Mouse (Mus musculus): Measurements from ENCODE around the gene 4932438H23Rik. TPM values are rescaled to one million over a fixed set of nuclear protein-coding genes. Genes with fewer than 3 reads are reported as not detected.

4932438H23Rik gene
- polyA plus RNA-seq, 1 experiment, result not detected

DNA sequence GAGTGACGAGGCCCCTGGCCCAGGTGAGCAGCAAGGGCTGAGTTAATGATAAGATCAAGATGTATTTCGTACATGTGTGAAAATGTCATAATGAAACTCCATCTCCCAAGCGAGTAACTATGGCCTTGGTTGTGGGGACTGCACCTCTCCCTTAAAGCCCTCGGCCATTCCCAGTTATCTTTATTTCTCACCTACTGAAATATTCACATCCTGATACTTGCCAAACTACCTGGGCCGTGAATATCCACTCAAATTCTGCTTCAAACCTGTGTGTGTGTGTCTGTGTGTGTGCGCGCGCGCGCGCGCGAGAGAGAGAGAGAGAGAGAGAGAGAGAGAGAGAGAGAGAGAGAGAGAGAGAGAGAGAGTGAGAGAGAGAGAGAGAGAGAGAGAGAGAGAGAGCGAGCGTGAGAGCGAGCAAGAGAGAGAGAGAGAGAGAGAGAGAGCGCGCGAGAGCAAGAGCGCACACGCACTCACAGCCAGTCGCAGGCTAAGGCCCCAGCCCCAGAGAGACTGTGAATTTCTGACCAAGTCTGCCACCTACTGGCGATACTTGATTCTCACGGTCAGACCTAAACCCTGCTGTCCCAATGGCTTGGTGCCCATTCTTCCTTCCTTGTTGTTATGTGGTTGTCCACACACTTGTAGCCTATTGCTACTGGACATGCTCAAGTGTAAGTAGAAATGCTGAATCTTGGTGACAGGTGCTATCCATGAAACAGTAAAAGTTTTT lies 21.6 kb downstream of the 4932438H23Rik start:
- Histone ChIP-seq H3K4me3 (ENCODE audit: extremely low read depth, insufficient read depth, insufficient read length) (no peak overlapping the region), H3K27me3 (ENCODE audit: control insufficient read depth, insufficient read depth, low read length) (no peaks in the 10 kb centered on the region), H3K36me3 (ENCODE audit: control insufficient read depth, insufficient read depth, low read length) (no peaks in the 10 kb centered on the region), H3K4me1 (ENCODE audit: control insufficient read depth, insufficient read depth, insufficient read length) (no peaks in the 10 kb centered on the region), H3K27ac (ENCODE audit: insufficient read depth, low read length) (no peak overlapping the region)
- TF ChIP-seq CTCF (IDR thresholded peaks at IDR 0.05; ENCODE audit: extremely low read depth, insufficient read depth, insufficient read length, insufficient replicate concordance), result peak; percentile 75; the same call in 1 of the 2 replicates
- TF ChIP-seq POLR2A (IDR thresholded peaks at IDR 0.05; ENCODE audit: low read depth, low read length), result no peak
- WGBS, result 40% methylated on average over 24 of the region's 24 CpGs
- peak; percentile 67 to 79 for DNase-seq (ENCODE audit: low read depth in 1 of 2, low spot score in 2 of 2)

DNA sequence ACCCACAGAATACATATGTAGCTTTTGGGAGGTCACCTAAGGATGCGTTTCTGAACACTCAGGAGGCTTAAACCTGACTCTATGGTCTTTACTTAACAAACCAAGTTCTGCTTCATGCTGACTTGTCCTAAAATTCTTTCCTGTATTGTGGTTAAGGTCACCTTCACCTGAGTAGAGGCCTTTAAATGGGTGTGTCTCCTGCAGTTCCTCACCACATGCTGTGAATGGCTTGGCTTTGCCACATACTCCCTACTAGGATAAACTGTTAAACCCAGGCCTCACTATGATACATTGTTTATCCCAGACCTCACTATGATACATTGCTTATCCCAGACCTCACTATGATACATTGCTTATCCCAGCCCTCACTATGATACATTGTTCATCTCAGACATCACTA lies 22.7 kb downstream of the 4932438H23Rik start:
- H3K4me1 ChIP-seq (ENCODE audit: control insufficient read depth, insufficient read depth, insufficient read length), result no peaks in the 10 kb centered on the region
- no peak for TF ChIP-seq POLR2A (IDR thresholded peaks at IDR 0.05; ENCODE audit: low read depth, low read length)
- TF ChIP-seq CTCF (IDR thresholded peaks at IDR 0.05; ENCODE audit: extremely low read depth, insufficient read depth, insufficient read length, insufficient replicate concordance), result no peak
- 81% methylated on average over 1 of the region's 1 CpGs for WGBS

DNA sequence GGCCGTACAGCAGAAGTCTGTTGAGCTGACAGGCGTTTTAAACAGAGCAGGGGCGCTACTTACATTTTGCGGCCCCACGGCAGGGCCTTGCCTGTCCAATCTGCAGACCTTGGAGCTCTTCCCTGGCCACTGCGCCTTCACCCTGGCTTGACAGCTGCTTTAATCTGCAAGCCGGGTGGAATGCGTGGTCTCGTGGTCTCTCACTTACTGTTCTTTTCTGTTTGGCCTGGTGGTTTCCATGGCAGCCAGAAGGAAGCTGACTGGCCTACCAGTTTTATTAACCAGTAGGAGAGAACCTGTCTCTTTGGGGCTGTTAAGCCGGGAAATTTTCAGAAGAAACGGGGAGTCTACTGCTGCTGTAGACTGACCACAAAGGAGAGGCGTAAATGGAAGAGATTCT lies 26.0 kb downstream of the 4932438H23Rik start:
- H3K4me3 ChIP-seq (ENCODE audit: extremely low read depth, insufficient read depth, insufficient read length), result no peak overlapping the region
- DNase-seq (ENCODE audit: low read depth in 1 of 2, low spot score in 2 of 2), result no peak
- H3K27ac ChIP-seq (ENCODE audit: insufficient read depth, low read length), result no peak overlapping the region
- no peaks in the 10 kb centered on the region for H3K36me3 ChIP-seq (ENCODE audit: control insufficient read depth, insufficient read depth, low read length)
- no peaks in the 10 kb centered on the region for H3K4me1 ChIP-seq (ENCODE audit: control insufficient read depth, insufficient read depth, insufficient read length)
- TF ChIP-seq POLR2A (IDR thresholded peaks at IDR 0.05; ENCODE audit: low read depth, low read length) (no peak), CTCF (IDR thresholded peaks at IDR 0.05; ENCODE audit: extremely low read depth, insufficient read depth, insufficient read length, insufficient replicate concordance) (no peak)
- H3K27me3 ChIP-seq (ENCODE audit: control insufficient read depth, insufficient read depth, low read length), result 0 out of 2 replicates have a peak, but pooled peaks cover 1% of the 10 kb centered on the region
- WGBS, result 66% methylated on average over 12 of the region's 12 CpGs

More for the DNA sequence above, 22.7 kb downstream of the 4932438H23Rik start:
- Histone ChIP-seq H3K4me3 (ENCODE audit: extremely low read depth, insufficient read depth, insufficient read length) (no peak overlapping the region), H3K36me3 (ENCODE audit: control insufficient read depth, insufficient read depth, low read length) (no peaks in the 10 kb centered on the region), H3K27me3 (ENCODE audit: control insufficient read depth, insufficient read depth, low read length) (no peaks in the 10 kb centered on the region), H3K27ac (ENCODE audit: insufficient read depth, low read length) (no peak overlapping the region)
- DNase-seq (ENCODE audit: low read depth in 1 of 2, low spot score in 2 of 2), result no peak

DNA sequence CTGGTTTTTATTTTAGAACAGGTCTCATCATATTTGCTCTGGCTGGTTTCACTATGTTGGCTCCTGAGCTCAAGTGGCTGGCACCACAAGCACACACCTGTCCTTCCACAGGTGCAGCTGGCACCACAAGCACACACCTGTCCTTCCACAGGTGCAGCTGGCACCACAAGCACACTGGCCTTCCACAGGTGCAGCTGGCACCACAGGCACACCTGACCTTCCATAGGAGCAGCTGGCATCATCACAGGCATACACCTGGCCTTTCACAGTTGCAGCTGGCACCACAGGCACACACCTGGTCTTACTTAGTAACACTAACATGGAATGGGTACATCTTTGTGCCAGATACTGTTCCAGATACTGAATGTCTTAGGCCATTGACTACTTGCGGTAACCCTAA lies 27.8 kb downstream of the 4932438H23Rik start:
- H3K27me3 ChIP-seq (ENCODE audit: control insufficient read depth, insufficient read depth, low read length), result 0 out of 2 replicates have a peak, but pooled peaks cover 1% of the 10 kb centered on the region
- no peak overlapping the region for H3K4me3 ChIP-seq (ENCODE audit: extremely low read depth, insufficient read depth, insufficient read length)
- WGBS, result 98% methylated on average over 1 of the region's 1 CpGs
- DNase-seq (ENCODE audit: low read depth in 1 of 2, low spot score in 2 of 2), result no peak
- TF ChIP-seq CTCF (IDR thresholded peaks at IDR 0.05; ENCODE audit: extremely low read depth, insufficient read depth, insufficient read length, insufficient replicate concordance) (no peak), POLR2A (IDR thresholded peaks at IDR 0.05; ENCODE audit: low read depth, low read length) (no peak)
- no peak overlapping the region for H3K27ac ChIP-seq (ENCODE audit: insufficient read depth, low read length)
- H3K4me1 ChIP-seq (ENCODE audit: control insufficient read depth, insufficient read depth, insufficient read length), result no peaks in the 10 kb centered on the region
- H3K36me3 ChIP-seq (ENCODE audit: control insufficient read depth, insufficient read depth, low read length), result no peaks in the 10 kb centered on the region

DNA sequence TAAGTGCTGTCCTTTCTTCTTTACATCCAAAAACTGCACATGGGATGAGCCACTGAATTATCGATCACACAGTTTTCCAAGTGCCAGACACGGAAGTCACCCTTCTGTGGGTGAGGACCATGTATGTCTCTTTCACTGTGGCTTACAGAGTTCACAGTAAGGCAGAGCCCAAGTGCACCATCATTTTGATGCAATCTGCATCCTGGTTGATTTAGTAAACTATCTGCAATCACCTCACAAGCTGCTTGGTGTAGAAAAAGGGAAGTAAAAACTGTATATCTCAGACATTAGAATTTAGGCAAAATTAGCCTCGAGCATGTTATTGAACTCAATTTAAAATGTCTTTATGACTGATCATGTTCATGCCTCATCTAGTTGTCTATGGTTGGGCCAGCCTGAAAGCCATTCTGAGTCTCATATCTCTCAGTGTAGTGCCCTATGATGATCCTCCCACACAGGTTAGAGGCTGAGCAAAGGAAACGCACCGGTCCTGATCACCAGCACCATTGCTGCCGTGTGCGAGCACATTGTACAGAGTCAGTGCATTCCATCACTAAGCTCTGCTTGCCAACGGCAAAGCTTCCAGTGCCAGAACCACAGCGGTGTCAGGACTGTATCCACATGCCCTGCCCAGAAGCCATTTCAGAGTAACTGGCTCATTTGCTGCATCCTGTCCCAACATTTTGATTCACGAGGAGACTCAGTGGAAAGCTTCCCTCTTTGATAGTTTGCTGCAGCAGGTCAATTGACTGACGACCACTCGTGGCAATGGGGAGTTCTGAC lies 30.1 kb downstream of the 4932438H23Rik start:
- H3K27ac ChIP-seq (ENCODE audit: insufficient read depth, low read length), result no peak overlapping the region
- H3K4me3 ChIP-seq (ENCODE audit: extremely low read depth, insufficient read depth, insufficient read length), result no peak overlapping the region
- TF ChIP-seq CTCF (IDR thresholded peaks at IDR 0.05; ENCODE audit: extremely low read depth, insufficient read depth, insufficient read length, insufficient replicate concordance), result no peak
- no peak for TF ChIP-seq POLR2A (IDR thresholded peaks at IDR 0.05; ENCODE audit: low read depth, low read length)
- 67% methylated on average over 12 of the region's 12 CpGs for WGBS
- no peaks in the 10 kb centered on the region for H3K4me1 ChIP-seq (ENCODE audit: control insufficient read depth, insufficient read depth, insufficient read length)
- DNase-seq (ENCODE audit: low read depth in 1 of 2, low spot score in 2 of 2), result no peak
- no peaks in the 10 kb centered on the region for H3K36me3 ChIP-seq (ENCODE audit: control insufficient read depth, insufficient read depth, low read length)
- H3K27me3 ChIP-seq (ENCODE audit: control insufficient read depth, insufficient read depth, low read length), result 0 out of 2 replicates have a peak, but pooled peaks cover 1% of the 10 kb centered on the region

DNA sequence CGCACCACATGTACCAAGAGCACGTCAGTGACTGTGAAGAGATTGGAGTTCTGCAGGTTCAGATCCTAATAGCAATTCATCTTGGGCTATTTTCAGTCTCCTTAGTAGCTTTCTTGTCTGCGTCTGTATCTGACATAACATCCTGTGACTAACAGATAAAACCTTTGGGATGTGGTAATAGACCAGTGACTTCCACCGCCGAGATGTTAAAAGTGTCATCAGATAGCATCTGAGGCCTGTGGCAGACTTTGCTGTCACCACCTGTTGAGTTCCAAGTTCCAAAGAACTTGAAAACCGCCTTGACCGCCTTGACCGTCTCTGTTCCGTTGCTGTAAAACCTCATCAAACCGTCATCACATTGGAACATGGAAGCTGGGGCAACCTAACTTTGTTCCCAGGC lies 31.1 kb downstream of the 4932438H23Rik start:
- Histone ChIP-seq H3K4me1 (ENCODE audit: control insufficient read depth, insufficient read depth, insufficient read length) (no peaks in the 10 kb centered on the region), H3K27me3 (ENCODE audit: control insufficient read depth, insufficient read depth, low read length) (0 out of 2 replicates have a peak, but pooled peaks cover 1% of the 10 kb centered on the region), H3K4me3 (ENCODE audit: extremely low read depth, insufficient read depth, insufficient read length) (no peak overlapping the region), H3K27ac (ENCODE audit: insufficient read depth, low read length) (no peak overlapping the region), H3K36me3 (ENCODE audit: control insufficient read depth, insufficient read depth, low read length) (no peaks in the 10 kb centered on the region)
- TF ChIP-seq POLR2A (IDR thresholded peaks at IDR 0.05; ENCODE audit: low read depth, low read length) (no peak), CTCF (IDR thresholded peaks at IDR 0.05; ENCODE audit: extremely low read depth, insufficient read depth, insufficient read length, insufficient replicate concordance) (no peak)
- no peak for DNase-seq (ENCODE audit: low read depth in 1 of 2, low spot score in 2 of 2)
- 77% methylated on average over 10 of the region's 10 CpGs for WGBS
